Mouse (Mus musculus): Measurements from ENCODE around the gene N4bp3.

DNA sequence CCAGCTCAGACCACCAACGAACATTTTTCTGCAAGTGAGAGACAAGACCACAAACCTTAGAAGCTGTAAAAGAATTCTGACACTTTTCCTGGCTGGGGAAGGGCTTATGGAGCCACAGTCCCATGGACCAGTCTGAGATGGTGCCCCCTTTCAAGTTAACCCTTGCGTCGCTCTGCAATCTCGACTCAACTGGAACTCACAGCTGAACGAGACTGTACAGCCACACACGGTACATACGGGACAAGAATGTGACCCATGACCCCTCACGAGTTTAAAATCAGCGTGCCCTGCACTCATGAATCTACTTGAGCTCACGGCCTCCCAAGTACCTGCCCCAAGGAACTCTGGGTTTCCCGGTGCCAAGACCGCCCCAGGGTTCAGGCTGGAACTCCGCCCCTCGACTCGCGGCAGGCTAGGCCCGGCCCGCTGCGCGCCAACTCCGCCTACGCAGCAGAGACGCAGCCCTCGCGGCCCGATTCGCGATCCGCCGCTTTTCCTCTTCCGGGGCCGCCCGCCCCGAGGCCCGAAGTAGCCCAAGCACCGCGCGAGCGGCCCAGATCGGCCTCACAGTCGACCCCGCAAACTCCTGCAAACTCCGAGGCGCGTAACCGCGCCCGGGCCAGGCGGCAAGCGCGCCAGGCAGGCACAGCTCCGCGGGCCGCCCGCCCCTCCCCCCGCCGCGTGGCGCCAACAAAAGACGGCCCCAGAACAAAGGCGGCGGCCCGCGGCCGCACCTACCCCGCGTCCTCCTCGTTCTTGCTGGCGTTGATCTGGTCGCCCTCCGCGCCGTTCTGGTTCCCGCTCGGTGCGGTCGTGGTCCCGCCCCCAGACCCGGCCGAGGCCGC, 44.8 kb downstream of the N4bp3 start:
- TF ChIP-seq POLR2A (IDR thresholded peaks at IDR 0.05; ENCODE audit: insufficient read depth, low read length) = no peak
- TF ChIP-seq CTCF (IDR thresholded peaks at IDR 0.05; ENCODE audit: low read depth, low read length) = no peak
- no peak for TF ChIP-seq EP300 (IDR thresholded peaks at IDR 0.05; ENCODE audit: insufficient read depth, low read depth, low read length)
